Mouse (Mus musculus): ENCODE results near the gene Ccsap. TPM values are rescaled to one million over a fixed set of nuclear protein-coding genes. Genes with fewer than 3 reads are reported as not detected.

Ccsap gene
- polyA plus RNA-seq, 1 experiment = 2.9 TPM

DNA sequence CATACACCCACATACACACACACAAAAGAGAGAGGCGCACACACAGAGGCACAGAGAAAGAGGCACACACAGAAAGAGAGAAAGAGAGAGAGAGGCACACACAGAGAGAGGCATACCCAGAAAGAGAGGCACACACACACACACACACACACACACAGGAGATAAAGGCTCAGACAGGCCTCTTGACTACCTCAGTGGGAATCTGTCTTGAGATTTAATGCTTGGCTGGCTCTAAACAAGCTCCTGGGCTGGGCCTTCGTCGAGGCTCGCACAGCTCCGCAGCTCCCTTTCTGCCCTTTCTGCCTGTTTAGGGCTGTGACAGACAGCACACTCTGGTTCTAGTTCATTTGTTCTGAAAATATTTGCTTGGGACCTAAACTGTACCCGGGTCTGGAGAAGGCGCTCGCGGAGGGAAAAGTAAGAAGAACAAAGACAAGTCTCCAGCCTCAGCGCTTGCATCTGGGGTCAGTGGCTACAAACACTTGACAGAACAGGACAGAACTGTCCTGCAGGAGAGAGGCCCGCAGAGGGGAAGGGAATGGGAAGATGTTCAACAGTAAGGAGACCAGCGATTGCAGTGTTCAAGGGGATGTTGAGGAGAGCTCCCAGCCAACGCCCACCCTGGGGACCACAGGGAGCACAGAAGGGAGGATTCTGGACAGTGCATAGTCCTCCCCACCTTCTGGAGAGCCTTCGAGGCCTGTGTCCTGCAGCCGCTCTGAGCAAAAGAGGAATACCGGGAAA is 68.7 kb downstream of the Ccsap start:
- TF ChIP-seq CTCF (IDR thresholded peaks at IDR 0.05; ENCODE audit: borderline replicate concordance, insufficient read depth, low read length) = no peak
- no peak for TF ChIP-seq POLR2A (IDR thresholded peaks at IDR 0.05; ENCODE audit: low read depth, low read length)
- H3K4me1 ChIP-seq (ENCODE audit: control insufficient read depth, insufficient read depth, low read length) = no peaks in the 10 kb centered on the region
- H3K4me3 ChIP-seq (ENCODE audit: insufficient read depth, low read length) = no peak overlapping the region
- no peak overlapping the region for H3K27ac ChIP-seq (ENCODE audit: insufficient read depth, low read length)

Other genes with a start within 250 kb of the Ccsap start
- gene Rhou, start 206.3 kb downstream of the Ccsap start, polyA plus RNA-seq (2011; ENCODE audit: insufficient read length, low read depth, missing spikeins) = 19.5 and 20.0 TPM in 2 replicates
- 22.0 and 26.1 TPM in 2 replicates for gene Rab4a, start 54.2 kb downstream of the Ccsap start, polyA plus RNA-seq (2011; ENCODE audit: insufficient read length, low read depth, missing spikeins)
- gene Acta1, start 34.5 kb upstream of the Ccsap start, polyA plus RNA-seq (2011; ENCODE audit: insufficient read length, low read depth, missing spikeins) = 25.9 and 159 TPM in 2 replicates
- 19.5 and 22.4 TPM in 2 replicates for gene Nup133, start 89.1 kb upstream of the Ccsap start, polyA plus RNA-seq (2011; ENCODE audit: insufficient read length, low read depth, missing spikeins)
- gene Abcb10, start 122.9 kb upstream of the Ccsap start, polyA plus RNA-seq (2011; ENCODE audit: insufficient read length, low read depth, missing spikeins) = 16.2 and 21.4 TPM in 2 replicates
- gene Taf5l, start 161.2 kb upstream of the Ccsap start, polyA plus RNA-seq (2011; ENCODE audit: insufficient read length, low read depth, missing spikeins) = 30.6 and 36.3 TPM in 2 replicates
- 14.6 and 15.9 TPM in 2 replicates for gene Urb2, start 161.3 kb upstream of the Ccsap start, polyA plus RNA-seq (2011; ENCODE audit: insufficient read length, low read depth, missing spikeins)

Data from embryonic fibroblast, embryonic 13.5 days (primary cell).